Mouse (Mus musculus) MEL-GATA-1-ER (cell line): Measurements from ENCODE around the gene Asb17.

ENCODE experiments used
- DNase-seq: peaks from one replicate; pipeline ENCODE4 v3.0.0-alpha.2; 2012; ENCODE audit warnings: low read depth; ENCODE audit errors: extremely low read depth

The Asb17 gene

DNA sequence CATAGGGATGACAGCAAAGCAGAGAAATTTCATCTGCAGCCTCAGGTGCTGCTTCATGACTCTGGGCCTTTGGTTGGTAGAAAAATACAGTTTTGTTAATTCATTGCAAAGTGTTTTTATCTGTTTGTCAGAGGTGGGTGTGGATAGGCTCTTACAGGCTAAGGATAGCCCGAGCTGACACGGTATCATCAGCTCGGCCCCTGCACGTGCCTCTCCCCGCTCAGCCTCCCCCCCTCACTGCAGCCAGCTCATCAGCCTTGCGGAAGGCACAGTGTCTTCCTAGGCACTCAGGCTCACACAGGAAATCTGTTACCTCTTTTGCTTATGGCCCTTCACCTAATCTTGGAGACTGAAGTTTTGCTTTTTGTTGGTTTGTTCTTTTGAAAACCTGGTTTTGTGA lies 44.1 kb downstream of the Asb17 start:
- DNase-seq, result no peak

DNA sequence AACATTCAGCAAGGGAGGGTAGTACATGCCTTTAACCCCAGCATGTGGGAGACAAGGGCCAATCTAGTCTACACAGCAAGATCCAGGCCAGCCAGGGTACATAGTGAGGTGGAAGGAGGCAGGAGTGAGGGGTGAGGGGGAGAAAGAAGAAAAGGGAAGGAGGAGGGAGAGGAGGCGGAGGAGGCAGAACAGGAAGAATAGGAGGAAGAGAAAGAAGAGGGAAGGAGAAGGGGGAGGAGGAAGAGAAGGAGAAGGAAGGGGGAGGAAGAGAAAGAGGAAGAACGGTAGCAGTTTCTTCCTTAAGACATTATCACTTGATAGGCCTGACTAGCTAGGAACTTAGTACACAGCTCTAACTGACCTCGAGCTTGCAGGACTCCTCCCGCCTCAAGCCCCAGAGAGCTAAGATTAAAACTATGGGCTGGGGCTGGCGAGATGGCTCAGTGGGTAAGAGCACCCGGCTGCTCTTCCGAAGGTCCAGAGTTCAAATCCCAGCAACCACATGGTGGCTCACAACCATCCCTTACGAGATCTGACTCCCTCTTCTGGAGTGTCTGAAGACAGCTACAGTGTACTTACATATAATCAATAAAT lies 45.3 kb downstream of the Asb17 start:
- peak; percentile 32 for DNase-seq

DNA sequence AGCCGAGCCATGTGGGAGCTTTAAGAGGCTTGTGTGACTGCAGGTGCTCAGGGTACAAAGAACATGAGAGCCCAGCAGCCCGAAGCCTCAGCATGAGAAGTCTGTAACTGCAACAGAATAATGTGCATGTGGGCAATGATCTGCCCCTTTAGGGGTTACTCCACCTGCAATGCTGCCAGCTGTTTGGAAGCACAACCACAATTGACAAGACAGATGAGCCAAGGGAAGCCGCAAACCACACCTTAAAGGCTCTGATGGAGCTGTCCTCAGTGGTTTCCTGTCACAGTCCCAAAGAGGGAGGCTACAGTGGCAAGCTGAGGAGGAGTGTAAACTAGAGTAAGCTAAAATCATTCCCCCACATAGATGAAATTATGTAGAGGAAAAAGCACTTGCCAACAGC lies 51.4 kb downstream of the Asb17 start:
- DNase-seq, result no peak

DNA sequence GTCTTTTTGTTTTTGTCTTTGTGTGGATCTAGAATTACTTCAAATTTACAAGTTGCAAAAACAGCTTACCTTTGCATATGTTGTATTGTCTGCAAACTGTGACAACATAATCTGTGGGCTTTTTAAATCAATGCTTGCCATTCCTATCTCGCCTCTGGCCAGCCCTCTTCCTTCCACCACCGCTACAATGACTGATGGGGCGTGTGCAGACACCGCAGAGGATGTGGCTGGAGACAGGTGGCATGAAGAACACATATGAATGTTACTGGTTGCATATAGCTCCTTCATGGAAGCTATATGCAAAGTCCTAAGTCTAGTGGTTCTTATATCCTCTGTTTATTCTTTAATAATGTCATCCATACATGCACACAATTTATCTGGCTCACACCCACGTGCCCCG lies 53.2 kb downstream of the Asb17 start:
- DNase-seq, result no peak

DNA sequence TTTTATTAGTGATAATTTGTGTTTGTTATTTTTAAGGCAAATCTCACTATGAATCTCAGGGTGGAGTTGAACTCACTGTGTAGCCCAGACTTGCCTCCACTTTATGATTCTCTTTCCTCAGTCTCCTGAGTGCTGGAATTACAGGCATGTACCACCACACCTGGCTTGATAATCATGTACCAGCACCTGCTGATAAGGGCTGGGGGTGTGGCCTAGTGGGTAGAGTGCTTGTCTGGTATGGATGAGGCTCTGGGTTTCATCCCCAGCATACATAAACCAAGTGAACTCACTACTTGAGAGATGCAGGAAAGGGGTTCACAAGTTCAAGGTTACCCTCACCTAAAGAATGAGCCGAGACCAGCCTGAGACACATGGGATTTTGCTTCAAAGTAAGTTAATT lies 57.9 kb downstream of the Asb17 start:
- no peak for DNase-seq

DNA sequence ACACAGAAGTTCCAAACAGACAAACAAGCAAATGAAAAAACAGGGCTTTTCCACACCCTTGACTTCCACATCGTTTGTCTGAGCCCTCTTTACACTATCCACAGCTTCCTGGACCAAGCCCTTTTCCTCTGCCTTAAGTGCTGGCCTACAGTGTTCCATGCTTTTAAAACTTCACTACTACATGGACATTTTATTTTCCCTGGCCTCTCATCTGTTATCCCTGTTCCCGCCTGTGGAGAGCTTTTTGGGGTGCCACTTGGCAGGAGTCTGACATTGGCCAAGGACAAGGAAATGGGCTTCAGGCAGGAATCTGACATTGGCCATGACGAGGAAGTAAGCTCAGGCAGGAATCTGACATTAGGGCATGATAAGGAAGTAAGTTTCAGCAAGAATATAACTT lies 58.6 kb downstream of the Asb17 start:
- DNase-seq, result no peak

DNA sequence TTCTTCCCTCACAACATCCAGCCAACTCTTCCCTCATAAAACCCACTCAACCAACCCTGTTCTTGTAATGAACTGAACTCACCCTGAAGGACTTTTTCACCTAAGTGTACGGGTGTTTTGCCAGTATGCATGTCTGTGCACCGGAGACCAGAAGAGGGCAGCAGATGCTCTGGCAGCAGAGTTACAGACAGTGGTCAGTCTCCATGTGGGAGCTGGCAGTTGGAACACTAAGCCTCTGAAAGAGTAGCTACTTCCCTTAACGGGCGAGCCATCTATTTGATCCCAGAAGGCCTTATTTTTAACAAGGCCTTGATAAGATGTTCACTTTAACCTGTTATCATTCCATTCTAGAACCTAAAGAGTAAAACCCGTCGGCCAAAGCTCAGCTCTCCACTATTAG lies 60.6 kb downstream of the Asb17 start:
- peak; percentile 81 for DNase-seq
